Mouse (Mus musculus) ES-CJ7 (cell line): ENCODE measurements at regions not wholly inside any gene's neighbourhood (a gene's known extent, or its start where the extent isn't known, plus 50 kb on each side); places are given as distances from the start of the nearest gene placed in this dataset.

ENCODE experiments used
- DNase-seq: peaks from one replicate; pipeline ENCODE4 v3.0.0; 2011; ENCODE audit warnings: low read depth, low spot score

DNA sequence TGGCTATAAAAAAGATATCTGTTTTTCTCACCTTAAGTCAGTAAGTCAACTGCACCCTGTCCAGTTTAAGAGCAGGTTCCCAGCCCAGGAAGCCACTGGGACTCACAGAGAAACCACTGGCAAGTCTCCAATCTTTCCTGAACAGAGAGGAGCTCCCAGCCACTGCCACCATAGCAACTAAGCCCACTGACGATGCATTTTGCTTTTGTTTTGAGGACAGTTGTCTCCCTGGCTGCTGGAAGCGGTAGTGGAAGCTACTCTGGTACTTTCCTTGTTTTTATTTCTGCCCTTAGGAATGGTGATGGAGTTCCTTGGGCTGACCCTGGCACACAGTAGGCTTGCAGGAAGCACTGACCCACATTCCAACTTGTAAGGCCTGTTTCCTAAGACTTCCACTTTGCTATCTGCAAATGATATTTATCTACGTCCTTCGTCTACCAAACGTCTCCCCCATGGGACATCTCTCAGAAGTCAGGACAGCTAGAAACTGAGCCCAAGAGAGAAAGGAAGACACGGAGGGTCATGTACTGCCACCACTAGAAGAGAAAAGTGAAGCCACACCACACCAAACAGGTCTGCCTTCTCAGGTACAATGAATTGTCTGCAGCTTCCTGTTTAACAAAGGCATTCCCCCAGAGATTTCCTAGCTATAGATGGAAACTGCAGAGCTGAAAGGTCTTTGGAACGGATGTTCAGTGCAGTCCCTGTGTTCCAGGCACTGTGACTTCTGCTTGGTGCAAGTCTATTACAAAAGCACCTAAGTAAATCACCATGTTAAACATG is 125.7 kb upstream of the Fmo9 start:
- DNase-seq: no peak

DNA sequence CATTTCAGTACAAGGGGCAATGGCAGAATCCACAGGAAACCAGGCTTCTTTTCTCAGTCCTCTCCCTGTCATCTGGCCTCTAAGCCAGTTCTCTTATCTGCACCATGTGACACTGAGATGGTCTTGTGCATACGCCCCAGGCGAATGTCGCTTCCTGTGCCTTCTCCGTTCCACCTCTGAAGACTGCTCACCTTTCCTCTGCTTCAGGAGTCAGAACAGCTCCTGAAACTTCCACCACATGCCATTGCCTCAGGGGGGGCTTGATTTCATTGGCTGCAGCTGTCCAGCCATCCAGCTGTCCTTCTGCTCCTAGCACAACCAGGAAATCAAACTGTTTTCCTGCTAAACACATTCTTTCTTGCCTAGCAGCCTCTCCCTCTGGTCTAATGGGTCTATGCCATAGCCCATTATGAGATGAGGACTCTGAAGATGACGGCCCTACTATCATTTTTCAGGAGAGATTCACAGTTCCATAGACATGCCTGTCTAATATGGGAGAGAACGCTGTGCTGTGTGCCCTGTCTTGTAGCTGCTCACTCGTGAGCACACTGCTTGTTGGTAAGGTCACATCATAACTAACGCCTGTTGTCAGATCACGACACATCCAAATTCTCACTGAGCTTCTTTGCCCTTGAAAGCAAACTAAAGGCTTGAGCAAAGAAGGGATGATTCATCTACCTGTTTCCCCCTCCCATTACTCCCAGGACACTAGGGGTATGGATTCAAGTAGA is 129.9 kb upstream of the Fmo9 start:
- DNase-seq: no peak

DNA sequence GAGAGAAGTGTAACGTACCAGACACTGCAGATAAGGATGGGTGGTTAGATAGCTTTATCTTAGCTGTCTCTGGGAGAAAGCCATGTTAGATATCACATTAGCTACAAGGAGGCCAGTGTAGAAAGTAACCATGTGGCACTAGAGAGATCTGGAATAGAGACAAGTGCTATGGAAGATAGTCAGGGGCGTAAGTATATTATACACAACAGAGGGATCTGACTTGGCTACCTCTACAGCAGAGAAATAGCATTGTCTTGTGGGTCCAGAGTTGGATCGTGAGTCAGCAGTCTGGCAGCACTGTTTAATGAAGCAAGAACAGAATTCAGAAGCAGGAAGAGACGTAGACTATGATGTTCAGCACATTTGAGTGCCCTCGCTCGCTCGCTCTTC is 130.4 kb upstream of the Fmo9 start:
- DNase-seq: no peak

GRCm38 (mm10) chr1:166812920-166813439 is 131.3 kb upstream of the Fmo9 start:
- DNase-seq: no peak

- no peak for DNase-seq
These were observed 136.3 kb upstream of the Fmo9 start for GRCm38 (mm10) chr1:166817927-166818326.

GRCm38 (mm10) chr1:166818682-166819081 is 137.0 kb upstream of the Fmo9 start:
- DNase-seq: no peak

- no peak for DNase-seq
These were observed 137.8 kb upstream of the Fmo9 start for GRCm38 (mm10) chr1:166819420-166819819.

- DNase-seq: no peak
These were observed 138.4 kb upstream of the Fmo9 start for GRCm38 (mm10) chr1:166820050-166820449.

DNA sequence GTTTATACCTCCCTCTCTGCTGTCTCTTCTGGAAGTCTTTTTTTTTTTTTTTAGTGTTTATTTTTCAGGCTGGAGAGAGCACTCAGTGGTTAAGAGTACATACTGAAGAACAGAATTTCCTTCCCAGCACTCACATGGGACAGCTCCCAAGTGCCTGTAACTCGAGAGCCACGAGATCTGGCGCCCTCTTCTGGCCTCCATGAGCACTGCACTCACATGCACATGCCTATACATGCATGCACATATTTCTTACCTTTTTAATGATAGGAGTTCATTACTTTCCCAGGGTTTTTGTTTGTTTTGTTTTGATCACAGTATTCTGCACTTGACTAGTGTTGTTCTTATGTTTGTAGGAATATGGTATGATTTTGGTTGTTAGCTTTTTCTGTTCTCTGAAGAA is 139.5 kb upstream of the Fmo9 start:
- DNase-seq: peak; percentile 51

DNA sequence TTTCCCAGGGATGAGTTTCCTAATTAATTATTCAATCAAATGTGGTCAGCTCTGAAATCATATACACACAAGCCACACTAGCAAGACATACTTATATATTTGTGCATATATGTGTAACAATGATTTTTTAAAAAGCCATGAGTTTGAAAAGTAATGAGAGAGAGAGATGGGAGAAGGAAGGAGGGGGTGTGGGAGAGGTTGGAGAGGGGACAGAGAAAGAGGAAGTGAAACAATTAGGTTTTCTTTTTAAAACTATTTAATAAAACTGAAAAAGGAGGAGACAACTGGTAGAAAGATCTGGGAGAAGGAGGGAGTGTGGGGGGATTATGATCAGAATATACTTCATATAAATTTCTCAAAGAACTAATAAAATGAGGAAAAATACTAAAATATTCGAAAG is 155.7 kb upstream of the Fmo9 start:
- no peak for DNase-seq

- DNase-seq: no peak
These were observed 158.2 kb upstream of the Fmo9 start for GRCm38 (mm10) chr1:166839833-166840232.

DNA sequence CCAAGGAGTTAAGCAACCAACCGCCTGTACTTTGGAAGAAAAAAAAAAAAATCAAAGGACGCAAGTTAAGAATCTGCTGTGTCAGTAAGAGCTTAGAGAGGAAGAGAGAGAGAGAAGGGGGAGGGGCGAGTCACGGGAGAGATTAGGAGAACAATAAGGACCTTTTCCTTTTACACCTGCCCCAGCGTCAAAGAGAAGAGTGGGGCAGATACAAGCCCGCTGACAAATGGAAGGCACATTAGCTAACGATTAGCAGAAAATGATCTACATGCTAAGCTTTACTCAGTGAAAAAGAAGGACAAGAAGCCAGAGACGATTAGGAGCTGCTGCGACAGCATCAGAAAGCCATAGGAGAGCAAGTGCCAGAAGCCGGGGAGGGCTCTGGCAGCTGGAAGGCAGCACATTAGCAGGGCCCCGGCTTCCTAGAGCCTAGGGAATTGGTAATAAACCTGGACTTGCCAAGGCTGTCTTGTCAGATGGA is 157.8 kb upstream of the Fam78b start:
- peak; percentile 57 for DNase-seq

- no peak for DNase-seq
These were observed 154.7 kb upstream of the Fam78b start for GRCm38 (mm10) chr1:166846566-166846965.

GRCm38 (mm10) chr1:166847233-166847632 is 154.0 kb upstream of the Fam78b start:
- no peak for DNase-seq

DNA sequence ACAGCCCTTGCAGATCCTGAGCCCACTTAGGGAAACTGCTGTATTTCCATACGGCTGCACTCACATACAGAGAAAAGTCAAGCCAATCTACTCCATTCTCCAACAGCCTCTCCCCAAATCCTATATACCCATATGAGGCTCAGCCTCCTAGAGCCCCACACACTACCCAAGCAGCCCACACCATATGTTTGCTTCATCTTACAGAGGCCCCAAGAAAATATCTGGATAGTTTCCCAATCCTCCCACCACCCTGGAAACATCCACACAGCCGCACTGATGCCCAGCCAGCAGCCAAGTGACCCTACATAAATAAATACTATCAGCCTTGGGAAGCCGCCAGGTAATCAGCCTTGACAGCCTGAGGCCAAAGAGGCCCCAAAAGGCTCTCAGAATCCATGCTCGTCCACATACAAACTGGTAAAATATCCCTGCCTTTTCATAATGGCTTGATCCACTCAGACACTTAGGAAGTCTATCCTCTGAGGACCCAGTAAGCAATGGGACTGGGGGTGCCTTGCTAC is 153.1 kb upstream of the Fam78b start:
- no peak for DNase-seq

DNA sequence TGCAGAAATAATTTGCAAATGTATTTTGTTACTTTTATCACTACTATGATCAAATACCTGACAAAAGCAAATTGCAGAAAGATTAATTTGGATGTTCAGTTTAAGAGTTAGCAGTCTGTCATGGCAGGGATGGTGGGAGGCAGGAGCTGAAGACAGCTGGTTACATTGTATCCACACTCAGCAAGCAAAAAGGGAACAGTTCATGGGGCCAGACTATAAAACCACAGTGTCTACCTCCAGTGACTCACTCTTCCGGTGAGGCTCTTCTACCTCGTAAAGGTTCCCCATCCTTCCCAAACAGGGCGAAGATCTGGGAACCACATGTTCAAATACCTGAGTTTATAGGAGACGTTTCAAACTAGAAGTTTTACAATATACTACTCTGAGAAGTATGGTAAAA is 145.2 kb upstream of the Fam78b start:
- no peak for DNase-seq

GRCm38 (mm10) chr1:166866256-166866655 is 135.0 kb upstream of the Fam78b start:
- DNase-seq: no peak

GRCm38 (mm10) chr1:166871258-166871657 is 130.0 kb upstream of the Fam78b start:
- no peak for DNase-seq

GRCm38 (mm10) chr1:166876452-166876851 is 124.8 kb upstream of the Fam78b start:
- no peak for DNase-seq

- DNase-seq: no peak
These were observed 118.0 kb upstream of the Fam78b start for GRCm38 (mm10) chr1:166883215-166883614.

DNA sequence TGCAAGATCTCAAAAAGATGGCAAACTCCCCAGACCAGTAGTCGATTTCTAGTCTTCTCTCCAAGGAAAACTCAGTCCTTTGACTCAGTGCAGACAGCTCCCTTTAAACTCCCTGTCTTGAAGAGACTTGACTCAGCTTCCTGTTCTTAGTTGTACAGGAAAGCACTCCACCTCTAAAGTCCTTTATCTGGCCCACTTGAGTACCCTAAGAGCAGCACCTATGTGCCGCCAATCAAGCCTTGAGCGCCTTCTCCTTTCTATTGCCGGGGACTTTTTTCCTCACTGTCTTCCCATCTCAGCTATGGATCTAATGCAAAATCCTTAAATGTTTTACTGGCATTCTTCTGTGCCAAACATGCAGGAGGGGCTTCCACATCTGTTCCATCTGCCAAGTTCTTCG is 105.3 kb upstream of the Fam78b start:
- DNase-seq: no peak

- DNase-seq: no peak
These were observed 102.5 kb upstream of the Fam78b start for GRCm38 (mm10) chr1:166898741-166899140.

- DNase-seq: no peak
These were observed 102.0 kb upstream of the Fam78b start for GRCm38 (mm10) chr1:166899238-166899637.
